38 mouse cellular contexts compared by ENCODE assay signal in genomic region chr3:36095371-36095770, GRCm38 (mm10). TPM values are rescaled to one million over a fixed set of nuclear protein-coding genes. Genes with fewer than 3 reads are reported as not detected.
DNase-seq lines count a peak whose midpoint lies in the region; ATAC-seq and TF ChIP-seq lines count a peak whose summit lies in the region.
"Had no signal": no experiment of that assay in that cellular context is flagged by ENCODE, and none has a peak within 500 bp of the region (broad histone marks: within the 10 kb centered on the region; RNA-seq: fewer than 3 reads in every experiment).

No protein-coding gene starts in this region.

- intact Hi-C loops in gastrocnemius, postnatal 36 days (cut with DNase I) = no loop called here

- TF ChIP-seq EP300 in ES-Bruce4 (IDR thresholded peaks at IDR 0.05; ENCODE audit: insufficient read depth, low read depth, low read length) (no peak), MEL (IDR thresholded peaks at IDR 0.05; ENCODE audit: low read depth in 1 of 2, low read length in 2 of 2) (0 out of 4 replicates have a peak, but pooled peaks of 1 of the 2 experiments have one; percentile 15)

- H3K4me1 ChIP-seq in ES-Bruce4 (ENCODE audit: control insufficient read depth, insufficient read depth, low read length) (peaks cover 1% of the 10 kb centered on the region), MEL (ENCODE audit: control insufficient read depth in 1 of 2, insufficient read depth in 2 of 2, low read length in 2 of 2) (no peaks in the 10 kb centered on the region)
- H3K4me1 ChIP-seq: embryonic facial prominence, embryonic 13.5 days; heart, embryonic 13.5 days had no signal

- TF ChIP-seq CTCF in ES-Bruce4 (IDR thresholded peaks at IDR 0.05; ENCODE audit: low read depth, low read length) (no peak), MEL (IDR thresholded peaks at IDR 0.05 in 2 of 3, conservative IDR thresholded peaks at IDR 0.05 in 1 of 3; ENCODE audit: control insufficient read depth in 1 of 3, insufficient read depth in 1 of 3, low read depth in 2 of 3, low read length in 3 of 3, poor library complexity in 1 of 3, severe bottlenecking in 1 of 3) (no peak)

- H3K27ac ChIP-seq in ES-Bruce4 (ENCODE audit: insufficient read depth, low read length) (peak overlapping the region; percentile 44; the same call in 1 of the 2 replicates), MEL (ENCODE audit: control insufficient read depth, low read depth, low read length) (no peak overlapping the region)
- H3K27ac ChIP-seq: embryonic facial prominence, embryonic 13.5 days; heart, embryonic 13.5 days; hindbrain, embryonic 14.5 days; liver, embryonic 14.5 days had no signal

- H3K4me3 ChIP-seq in ES-Bruce4 (ENCODE audit: low read depth, low read length) (no peak overlapping the region), MEL (ENCODE audit: control insufficient read depth in 1 of 2, insufficient read depth in 1 of 2, low read depth in 2 of 2, low read length in 2 of 2) (no peak overlapping the region)
- H3K4me3 ChIP-seq: embryonic facial prominence, embryonic 13.5 days; heart, embryonic 13.5 days had no signal

- H3K79me2 ChIP-seq in MEL (ENCODE audit: control insufficient read depth, insufficient read depth, low read length, poor library complexity) = no peaks in the 10 kb centered on the region

- no peak overlapping the region for H3K9ac ChIP-seq in ES-Bruce4 (ENCODE audit: low read depth, poor library complexity, severe bottlenecking)
- no peak overlapping the region for H3K9ac ChIP-seq in MEL (ENCODE audit: control insufficient read depth, low read depth, low read length, poor library complexity, severe bottlenecking)
- H3K9ac ChIP-seq: embryonic facial prominence, embryonic 13.5 days; heart, embryonic 13.5 days; hindbrain, embryonic 14.5 days; liver, embryonic 14.5 days; lung, embryonic 14.5 days had no signal

- ATAC-seq in megakaryocyte progenitor cell, adult 5-6 weeks (replicated peaks; ENCODE audit: poor library complexity) = 0 out of 2 replicates have a peak, but pooled peaks have one; percentile 34
- ATAC-seq in erythroid progenitor cell, adult 5-6 weeks (replicated peaks; ENCODE audit: low FRiP score, poor library complexity, severe bottlenecking) = no peak
- ATAC-seq: forebrain, embryonic 16.5 days; midbrain, embryonic 16.5 days had no signal

- H3K36me3 ChIP-seq in ES-Bruce4 (ENCODE audit: control insufficient read depth, insufficient read depth, low read length, poor library complexity, severe bottlenecking) (0 out of 2 replicates have a peak, but pooled peaks cover 4% of the 10 kb centered on the region), MEL (ENCODE audit: control insufficient read depth in 1 of 2, insufficient read depth in 2 of 2, low read length in 2 of 2) (peaks cover 2 to 3% of the 10 kb centered on the region in 2 experiments; a peak in 2 of 4 replicates)

- H3K27me3 ChIP-seq in ES-Bruce4 (ENCODE audit: control insufficient read depth, insufficient read depth, low read length, poor library complexity, severe bottlenecking) (no peaks in the 10 kb centered on the region), MEL (ENCODE audit: control insufficient read depth in 1 of 2, insufficient read depth in 2 of 2, low read length in 2 of 2) (no peaks in the 10 kb centered on the region)
- H3K27me3 ChIP-seq: embryonic facial prominence, embryonic 13.5 days; heart, embryonic 13.5 days had no signal

- no peak for TF ChIP-seq RAD21 in MEL (IDR thresholded peaks at IDR 0.05; ENCODE audit: low read depth, low read length)

- DNase-seq in MEL (ENCODE audit: low read depth, low spot score) (peak; percentile 65), R1 (ENCODE audit: low read depth, low spot score) (peak; percentile 90)
- no peak for DNase-seq in gastrocnemius, postnatal 36 days
- DNase-seq in spleen, adult 12 weeks (ENCODE audit: low spot score) = no peak
- DNase-seq in urinary bladder, postnatal 14 days (ENCODE audit: low spot score) = no peak
- DNase-seq: adrenal gland, postnatal 14 days; cerebellum, adult 11 months; cerebellum, adult 9-10 months; heart, postnatal 10 days; kidney, adult 11 months; kidney, postnatal 36 days; liver; lung, embryonic 14.5 days; lung, postnatal 14 days; right cerebral cortex, postnatal 25 days; spleen, adult 18-20 months; thymus, adult 2 months; thymus, postnatal 4 days had no signal

- H3K9me3 ChIP-seq in ES-Bruce4 (replicated peaks; ENCODE audit: control insufficient read depth, insufficient read depth, low read length, poor library complexity, severe bottlenecking) (peaks cover 15% of the 10 kb centered on the region; the same call in 1 of the 2 replicates), MEL (replicated peaks; ENCODE audit: insufficient read depth, low read length) (no peaks in the 10 kb centered on the region)
- H3K9me3 ChIP-seq: embryonic facial prominence, embryonic 13.5 days; heart, embryonic 13.5 days had no signal

- TF ChIP-seq POLR2A in ES-Bruce4 (IDR thresholded peaks at IDR 0.05; ENCODE audit: insufficient read depth, low read length) (no peak), MEL (IDR thresholded peaks at IDR 0.05; ENCODE audit: control insufficient read depth in 1 of 2, insufficient read depth in 1 of 2, low read depth in 1 of 2, low read length in 2 of 2, poor library complexity in 1 of 2) (no peak)

TF ChIP-seq in MEL, 35 proteins besides CTCF, POLR2A, EP300 and RAD21:
- TF ChIP-seq BHLHE40 (IDR thresholded peaks at IDR 0.05; ENCODE audit: borderline replicate concordance, low read depth, low read length) = no peak
- TF ChIP-seq USF2 (IDR thresholded peaks at IDR 0.05; ENCODE audit: borderline replicate concordance in 1 of 2, insufficient read depth in 1 of 2, low read depth in 1 of 2, low read length in 2 of 2) = no peak
- no peak for TF ChIP-seq MAZ (IDR thresholded peaks at IDR 0.05; ENCODE audit: low read depth, low read length)
- TF ChIP-seq ETS1 (IDR thresholded peaks at IDR 0.05; ENCODE audit: low read depth, low read length) = no peak
- no peak for TF ChIP-seq MXI1 (IDR thresholded peaks at IDR 0.05; ENCODE audit: low read depth, low read length)
- TF ChIP-seq CHD2 (IDR thresholded peaks at IDR 0.05; ENCODE audit: low read length) = no peak
- no peak for TF ChIP-seq KAT2A (conservative IDR thresholded peaks at IDR 0.05; ENCODE audit: low read depth, low read length)
- no peak for TF ChIP-seq MYB (IDR thresholded peaks at IDR 0.05; ENCODE audit: low read depth, low read length)
- TF ChIP-seq ELF1 (IDR thresholded peaks at IDR 0.05; ENCODE audit: low read depth, low read length) = no peak
- no peak for TF ChIP-seq E2F4 (IDR thresholded peaks at IDR 0.05; ENCODE audit: borderline replicate concordance, low read depth, low read length)
- TF ChIP-seq ZNF384 (IDR thresholded peaks at IDR 0.05; ENCODE audit: low read depth, low read length) = no peak
- no peak for TF ChIP-seq CHD1 (IDR thresholded peaks at IDR 0.05; ENCODE audit: low read depth, low read length)
- no peak for TF ChIP-seq JUND (IDR thresholded peaks at IDR 0.05; ENCODE audit: low read depth, low read length)
- TF ChIP-seq SIN3A (IDR thresholded peaks at IDR 0.05; ENCODE audit: low read length) = no peak
- TF ChIP-seq NRF1 (IDR thresholded peaks at IDR 0.05; ENCODE audit: insufficient read depth, low read depth, low read length, poor library complexity, severe bottlenecking) = no peak

RNA-seq across cellular contexts. Expression of gene Acad9, which starts 29.6 kb away (rescaled TPM):
- 27.1 and 27.5 TPM in 2 replicates for polyA plus RNA-seq in ES-Bruce4 (2011; ENCODE audit: insufficient read depth, insufficient read length, low read depth, missing spikeins)
- 33.2 and 37.2 TPM in 2 replicates for total RNA-seq in MEL (2012; rRNA removed)
- polyA plus RNA-seq in MEL (2012; ENCODE audit: insufficient read depth in 1 of 2, insufficient read length in 2 of 2, low read depth in 1 of 2, low replicate concordance in 2 of 2, missing spikeins in 1 of 2) = 100 to 1,000 TPM in 1 of 2 experiments, 10 to 100 TPM in 1; 57.0 to 197 TPM
- total RNA-seq in megakaryocyte progenitor cell, adult 5-6 weeks (2015) = 43.3 and 50.7 TPM in 2 replicates
- total RNA-seq in megakaryocyte progenitor cell, adult 5-6 weeks (2017) = 48.9 and 49.0 TPM in 2 replicates
- total RNA-seq in erythroid progenitor cell, adult 5-6 weeks (2015; ENCODE audit: low replicate concordance) = 15.1 and 16.2 TPM in 2 replicates
- total RNA-seq in erythroid progenitor cell, adult 5-6 weeks (2017; ENCODE audit: low replicate concordance) = 4.5 and 22.6 TPM in 2 replicates
- total RNA-seq in gastrocnemius, postnatal 36 days (2021) = 10 to 100 TPM; 27.8 to 30.0 TPM

RNA-seq across cellular contexts. Expression of gene Ccdc144b, which starts 42.0 kb away (rescaled TPM):
- polyA plus RNA-seq in ES-Bruce4 (2011; ENCODE audit: insufficient read depth, insufficient read length, low read depth, missing spikeins) (not detected in 2 replicates), MEL (2012; ENCODE audit: insufficient read depth in 1 of 2, insufficient read length in 2 of 2, low read depth in 1 of 2, low replicate concordance in 2 of 2, missing spikeins in 1 of 2) (not detected)
- total RNA-seq in MEL (2012; rRNA removed) = not detected in 2 replicates
- total RNA-seq in megakaryocyte progenitor cell, adult 5-6 weeks (2015) = not detected in 2 replicates
- total RNA-seq in megakaryocyte progenitor cell, adult 5-6 weeks (2017) = not detected in 2 replicates
- not detected in 2 replicates for total RNA-seq in erythroid progenitor cell, adult 5-6 weeks (2015; ENCODE audit: low replicate concordance)
- total RNA-seq in erythroid progenitor cell, adult 5-6 weeks (2017; ENCODE audit: low replicate concordance) = not detected in 2 replicates
- total RNA-seq in gastrocnemius, postnatal 36 days (2021) = not detected
- total RNA-seq: common myeloid progenitor, adult 5-6 weeks; gastrocnemius, adult 8-10 months; heart, adult 8-10 months; heart, postnatal 10 days; hematopoietic stem cell, adult 5-6 weeks; left cerebral cortex, postnatal 14 days had no signal
- polyA plus RNA-seq: embryonic facial prominence, embryonic 13.5 days; forebrain, embryonic 11.5 days; forebrain, embryonic 16.5 days; hindbrain, embryonic 14.5 days; kidney, embryonic 16.5 days; limb, embryonic 11.5 days; liver, embryonic 14.5 days; lung, embryonic 14.5 days; midbrain, embryonic 11.5 days; midbrain, embryonic 16.5 days; neural tube, embryonic 11.5 days; stomach, embryonic 16.5 days had no signal

RNA-seq across cellular contexts. Expression of gene D3Ertd254e, which starts 55.4 kb away (rescaled TPM):
- polyA plus RNA-seq in ES-Bruce4 (2011; ENCODE audit: insufficient read depth, insufficient read length, low read depth, missing spikeins) (7.8 and 11.7 TPM in 2 replicates), MEL (2012; ENCODE audit: insufficient read depth in 1 of 2, insufficient read length in 2 of 2, low read depth in 1 of 2, low replicate concordance in 2 of 2, missing spikeins in 1 of 2) (10 to 100 TPM in 1 of 2 experiments, 1 to 10 TPM in 1; 5.4 to 29.6 TPM)
- total RNA-seq in MEL (2012; rRNA removed) = 3.3 and 3.7 TPM in 2 replicates
- 5.8 and 6.2 TPM in 2 replicates for total RNA-seq in megakaryocyte progenitor cell, adult 5-6 weeks (2015)
- total RNA-seq in megakaryocyte progenitor cell, adult 5-6 weeks (2017) = 5.2 and 6.0 TPM in 2 replicates
- total RNA-seq in erythroid progenitor cell, adult 5-6 weeks (2015; ENCODE audit: low replicate concordance) = 0.84 and 1.8 TPM in 2 replicates
- 0.64 and 0.68 TPM in 2 replicates for total RNA-seq in erythroid progenitor cell, adult 5-6 weeks (2017; ENCODE audit: low replicate concordance)
- 1 to 10 TPM; 1.6 to 2.1 TPM for total RNA-seq in gastrocnemius, postnatal 36 days (2021)

Comparison
In these comparisons a context has a peak if more than half of its experiments do, and no peak if none do; other contexts are left out.
1. DNase-seq: peak in MEL (single experiment) and R1 (single experiment); none in gastrocnemius, postnatal 36 days (0 of 2), spleen, adult 12 weeks (single experiment) and urinary bladder, postnatal 14 days (single experiment).